Mouse (Mus musculus) C2C12 (cell line): ENCODE data around the gene Mustn1. TPM values are rescaled to one million over a fixed set of nuclear protein-coding genes. Genes with fewer than 3 reads are reported as not detected.

Source experiments
- H3K27me3 ChIP-seq: one replicate; pipeline ENCODE4 v1.6.1; 2011; ENCODE audit not compliant: control insufficient read depth, insufficient read depth, insufficient read length
- H3K36me3 ChIP-seq: one replicate; pipeline ENCODE4 v1.6.1; 2011; ENCODE audit not compliant: control insufficient read depth, insufficient read depth
- H3K4me3 ChIP-seq: one replicate; pipeline ENCODE4 v1.5.1; 2011; ENCODE audit warnings: mild to moderate bottlenecking, control low read depth; ENCODE audit not compliant: poor library complexity, insufficient read depth, severe bottlenecking
- H3K79me2 ChIP-seq: one replicate; pipeline ENCODE4 v1.6.1; 2011; ENCODE audit not compliant: control insufficient read depth, insufficient read depth
- H3K79me3 ChIP-seq: one replicate; pipeline ENCODE4 v1.6.1; 2011; ENCODE audit warnings: low read depth, control low read depth
- H3ac ChIP-seq: one replicate; pipeline ENCODE3; 2011; ENCODE audit warnings: low read depth; ENCODE audit not compliant: control insufficient read depth, insufficient read length
- CEBPB ChIP-seq: IDR thresholded peaks from one replicate; pipeline ENCODE4 v1.6.1; 2011; ENCODE audit warnings: low read depth, mild to moderate bottlenecking, control low read depth, moderate library complexity
- CTCF ChIP-seq: IDR thresholded peaks from one replicate; pipeline ENCODE4 v1.5.1; 2011; ENCODE audit not compliant: control insufficient read depth, insufficient read depth, insufficient read length
- FOSL1 ChIP-seq: IDR thresholded peaks from one replicate; pipeline ENCODE4 v1.8.0; 2011; ENCODE audit warnings: mild to moderate bottlenecking, low read length; ENCODE audit not compliant: poor library complexity, insufficient read depth, severe bottlenecking
- MAX ChIP-seq: IDR thresholded peaks from one replicate; pipeline ENCODE4 v1.6.1; 2011; ENCODE audit warnings: mild to moderate bottlenecking, control low read depth
- MYOD1 ChIP-seq: IDR thresholded peaks from one replicate; pipeline ENCODE4 v1.6.1; 2011; ENCODE audit warnings: low read depth; ENCODE audit not compliant: control insufficient read depth, insufficient read length
- MYOG ChIP-seq: IDR thresholded peaks from one replicate; pipeline ENCODE4 v1.6.1; 2011; ENCODE audit not compliant: control insufficient read depth, insufficient read length; ENCODE audit errors: extremely low read depth
- USF1 ChIP-seq: IDR thresholded peaks from one replicate; pipeline ENCODE4 v1.6.1; 2011; ENCODE audit warnings: low read depth, mild to moderate bottlenecking, control low read depth, moderate library complexity
- polyA plus RNA-seq: library from polyadenylated mRNA; unstranded; fragments of >200 nt; fragmentation: generic; extraction: Trizol; gene quantifications from one replicate; pipeline ENCODE4 v1.2.1, GENCODE M21; 2012; ENCODE audit warnings: missing spikeins

The Mustn1 gene
- polyA plus RNA-seq, 1 experiment = 10.3 TPM

DNA sequence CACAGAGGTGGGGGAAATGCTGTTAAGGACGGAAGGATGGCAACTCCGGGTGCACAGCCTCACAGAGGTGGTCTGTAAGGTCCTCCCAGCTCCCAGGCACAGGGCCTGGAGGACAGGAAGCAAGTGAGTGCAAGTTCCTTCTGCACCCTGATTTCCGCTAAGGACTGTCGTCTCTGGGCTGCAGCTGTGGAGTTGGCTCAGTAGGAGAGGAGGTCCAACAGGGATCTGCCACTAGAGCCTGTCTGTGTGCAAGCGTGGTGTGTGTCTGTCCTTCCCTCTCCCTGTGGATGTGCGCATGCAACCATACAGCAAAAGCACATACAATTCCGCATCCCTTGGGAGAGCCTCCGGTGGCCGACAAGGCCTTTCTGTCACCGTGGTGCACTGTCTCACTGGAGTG, 2.5 kb upstream of the Mustn1 start:
- TF ChIP-seq FOSL1 (no peak), MYOG (no peak), MYOD1 (no peak), CEBPB (no peak), USF1 (no peak), MAX (no peak), CTCF (no peak)
- Histone ChIP-seq H3K79me3 (no peaks in the 10 kb centered on the region), H3K79me2 (no peaks in the 10 kb centered on the region), H3K36me3 (peaks cover 4% of the 10 kb centered on the region), H3K4me3 (no peak overlapping the region), H3K27me3 (no peaks in the 10 kb centered on the region), H3ac (no peak overlapping the region)

- H3K36me3 ChIP-seq = peaks cover 4% of the 10 kb centered on the region
- peak; percentile 58 for TF ChIP-seq FOSL1
- TF ChIP-seq CTCF = no peak
- TF ChIP-seq MYOD1 = peak; percentile 80
These were observed 1.2 kb upstream of the Mustn1 start for GRCm38 (mm10) chr14:30877827-30878226.

GRCm38 (mm10) chr14:30879794-30880193, 794 bp downstream of the Mustn1 start:
- Histone ChIP-seq H3K79me3 (no peaks in the 10 kb centered on the region), H3K27me3 (no peaks in the 10 kb centered on the region), H3K4me3 (no peak overlapping the region), H3ac (no peak overlapping the region), H3K79me2 (no peaks in the 10 kb centered on the region), H3K36me3 (peaks cover 4% of the 10 kb centered on the region)
- TF ChIP-seq MAX = no peak
- TF ChIP-seq CTCF = no peak
- TF ChIP-seq MYOD1 = no peak
- TF ChIP-seq MYOG = no peak
- TF ChIP-seq CEBPB = no peak
- TF ChIP-seq FOSL1 = no peak
- no peak for TF ChIP-seq USF1

More at GRCm38 (mm10) chr14:30877827-30878226, 1.2 kb upstream of the Mustn1 start:
- Histone ChIP-seq H3K27me3 (no peaks in the 10 kb centered on the region), H3K79me3 (no peaks in the 10 kb centered on the region), H3K79me2 (no peaks in the 10 kb centered on the region), H3ac (no peak overlapping the region), H3K4me3 (no peak overlapping the region)

- Histone ChIP-seq H3K27me3 (no peaks in the 10 kb centered on the region), H3K79me3 (no peaks in the 10 kb centered on the region), H3K4me3 (no peak overlapping the region), H3K36me3 (peaks cover 4% of the 10 kb centered on the region), H3K79me2 (no peaks in the 10 kb centered on the region), H3ac (no peak overlapping the region)
- TF ChIP-seq MAX (no peak), FOSL1 (no peak), MYOG (no peak), MYOD1 (no peak), USF1 (no peak), CTCF (no peak), CEBPB (no peak)
These were observed 1.3 kb downstream of the Mustn1 start for GRCm38 (mm10) chr14:30880251-30880650.

DNA sequence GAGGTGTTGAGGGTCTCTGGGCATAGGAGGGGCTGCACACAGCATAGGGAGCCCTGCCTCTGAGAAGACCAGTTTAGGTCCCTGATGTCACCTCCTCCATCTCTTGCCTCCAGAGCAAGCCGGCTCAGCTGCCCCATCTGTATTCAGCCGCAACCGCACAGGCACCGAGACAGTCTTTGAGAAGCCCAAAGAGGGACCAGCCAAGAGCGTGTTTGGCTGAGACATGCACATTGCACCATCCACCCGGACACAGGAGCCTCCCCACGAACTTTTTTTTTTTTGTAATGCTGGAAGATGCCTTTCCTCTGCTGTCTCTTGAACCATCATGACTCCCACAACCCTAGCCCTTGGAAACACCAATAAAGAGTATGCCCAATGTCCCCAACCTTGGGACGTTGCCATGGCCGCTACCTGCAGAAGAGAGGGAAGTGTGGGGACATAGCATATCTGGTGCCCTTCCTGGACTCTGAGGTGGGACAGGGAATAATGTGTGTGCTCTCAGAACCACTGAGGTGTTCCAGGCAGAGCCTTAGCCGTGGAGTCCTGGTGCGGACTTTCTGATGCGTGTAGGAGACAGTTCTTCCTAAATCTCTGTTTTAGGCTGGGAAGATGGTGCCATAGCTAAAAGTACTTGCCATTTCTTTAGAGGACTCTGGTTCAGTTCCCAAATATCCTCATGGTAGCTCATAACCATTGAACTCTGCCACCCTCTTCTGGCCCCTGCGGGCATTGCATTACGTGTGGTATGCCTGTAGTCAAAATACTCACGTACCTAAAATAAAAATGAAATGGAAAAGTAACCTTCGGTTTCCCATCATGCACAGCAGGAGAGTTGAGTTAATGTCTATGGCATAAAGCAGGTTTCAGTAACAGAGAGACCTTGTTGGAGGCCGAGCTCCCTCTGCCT, 2.1 kb downstream of the Mustn1 start:
- Histone ChIP-seq H3K4me3 (no peak overlapping the region), H3K79me2 (no peaks in the 10 kb centered on the region), H3K27me3 (no peaks in the 10 kb centered on the region), H3K79me3 (no peaks in the 10 kb centered on the region), H3ac (no peak overlapping the region), H3K36me3 (no peaks in the 10 kb centered on the region)
- TF ChIP-seq CTCF = peak; percentile 30
- TF ChIP-seq MYOG = no peak

DNA sequence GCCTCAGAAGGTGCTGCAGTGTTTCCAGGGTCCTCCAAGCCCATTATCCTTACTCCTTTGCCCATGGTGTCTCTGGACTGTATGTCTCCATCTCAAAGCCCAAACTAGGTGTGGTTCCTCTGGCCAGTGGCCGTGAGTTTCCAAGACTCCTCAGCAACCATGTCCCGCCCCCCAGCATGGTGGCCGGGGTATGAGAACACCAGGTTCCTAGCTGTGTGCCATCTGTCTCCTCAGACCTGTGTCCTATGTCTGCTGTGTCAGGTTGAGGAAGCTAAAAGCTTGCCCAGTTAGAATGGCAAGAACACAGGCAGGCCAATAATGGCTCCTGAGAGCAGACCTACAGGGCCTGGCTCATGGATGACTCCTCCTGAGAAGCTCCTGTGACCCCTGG, 2.7 kb downstream of the Mustn1 start:
- no peaks in the 10 kb centered on the region for H3K27me3 ChIP-seq
- no peak overlapping the region for H3K4me3 ChIP-seq
- no peak overlapping the region for H3ac ChIP-seq
- H3K79me3 ChIP-seq = no peaks in the 10 kb centered on the region
- no peaks in the 10 kb centered on the region for H3K36me3 ChIP-seq
- TF ChIP-seq CTCF = no peak
- no peaks in the 10 kb centered on the region for H3K79me2 ChIP-seq
